Mouse (Mus musculus): Measurements from ENCODE around the gene Opcml. TPM values are rescaled to one million over a fixed set of nuclear protein-coding genes. Genes with fewer than 3 reads are reported as not detected.

Opcml gene
- polyA plus RNA-seq, 1 experiment = not detected

DNA sequence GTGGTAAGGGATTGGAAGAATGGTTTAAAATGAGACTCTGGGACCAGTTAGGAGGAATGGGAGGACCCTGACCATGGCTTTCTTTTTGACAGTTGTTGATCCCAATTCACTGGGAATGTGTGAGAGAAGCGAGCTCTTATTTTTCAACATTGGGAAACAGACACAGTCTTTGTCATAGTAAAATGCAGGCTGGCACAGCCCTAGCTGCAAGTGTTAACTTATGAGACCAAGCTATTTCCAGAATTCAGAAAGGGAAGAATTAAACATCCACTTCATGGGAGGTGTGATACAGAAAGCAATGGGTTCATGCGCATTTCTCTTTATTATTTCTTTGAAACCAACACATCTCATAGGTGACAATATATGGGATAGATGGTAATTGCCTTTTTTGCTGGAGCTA is 947.4 kb downstream of the Opcml start:
- no peaks in the 10 kb centered on the region for H3K27me3 ChIP-seq (ENCODE audit: control insufficient read depth, insufficient read depth, insufficient read length)
- TF ChIP-seq E2F4 (IDR thresholded peaks at IDR 0.05; ENCODE audit: insufficient read depth) (no peak), TCF3 (IDR thresholded peaks at IDR 0.05; ENCODE audit: insufficient read length, low read depth) (no peak), TCF12 (IDR thresholded peaks at IDR 0.05; ENCODE audit: insufficient read depth, poor library complexity, severe bottlenecking) (no peak), MAX (IDR thresholded peaks at IDR 0.05; ENCODE audit: low read depth) (no peak), POLR2AphosphoS2 (IDR thresholded peaks at IDR 0.05; ENCODE audit: insufficient read length, low read depth) (no peak), SRF (IDR thresholded peaks at IDR 0.05; ENCODE audit: control insufficient read depth, insufficient read length, low read depth) (no peak), POLR2A (IDR thresholded peaks at IDR 0.05; ENCODE audit: insufficient read length, low read depth) (no peak), REST (IDR thresholded peaks at IDR 0.05; ENCODE audit: insufficient read depth, insufficient read length) (no peak), USF1 (IDR thresholded peaks at IDR 0.05; ENCODE audit: low read depth) (no peak), MYOG (IDR thresholded peaks at IDR 0.05; ENCODE audit: control insufficient read depth in 1 of 3, insufficient read depth in 1 of 3, insufficient read length in 2 of 3, low read depth in 2 of 3) (no peak), MYOD1 (IDR thresholded peaks at IDR 0.05; ENCODE audit: control insufficient read depth in 1 of 3, insufficient read length in 2 of 3, low read depth in 2 of 3) (no peak)

GRCm38 (mm10) chr9:28738451-28738860 is 947.9 kb downstream of the Opcml start:
- H3ac ChIP-seq (ENCODE audit: control insufficient read depth, insufficient read length) = no peak overlapping the region
- TF ChIP-seq MAX (IDR thresholded peaks at IDR 0.05; ENCODE audit: low read depth) (no peak), TCF12 (IDR thresholded peaks at IDR 0.05; ENCODE audit: insufficient read depth, poor library complexity, severe bottlenecking) (no peak), CEBPB (IDR thresholded peaks at IDR 0.05; ENCODE audit: insufficient read depth, poor library complexity, severe bottlenecking) (no peak), POLR2A (IDR thresholded peaks at IDR 0.05; ENCODE audit: insufficient read length, low read depth) (no peak), E2F4 (IDR thresholded peaks at IDR 0.05; ENCODE audit: insufficient read depth) (no peak), MYOD1 (IDR thresholded peaks at IDR 0.05; ENCODE audit: control insufficient read depth in 1 of 3, insufficient read length in 2 of 3, low read depth in 2 of 3) (no peak), TCF3 (IDR thresholded peaks at IDR 0.05; ENCODE audit: insufficient read length, low read depth) (no peak), REST (IDR thresholded peaks at IDR 0.05; ENCODE audit: insufficient read depth, insufficient read length) (no peak), MYOG (IDR thresholded peaks at IDR 0.05; ENCODE audit: control insufficient read depth in 1 of 3, insufficient read depth in 1 of 3, insufficient read length in 2 of 3, low read depth in 2 of 3) (no peak), USF1 (IDR thresholded peaks at IDR 0.05; ENCODE audit: low read depth) (no peak), SRF (IDR thresholded peaks at IDR 0.05; ENCODE audit: control insufficient read depth, insufficient read length, low read depth) (no peak), POLR2AphosphoS2 (IDR thresholded peaks at IDR 0.05; ENCODE audit: insufficient read length, low read depth) (no peak)
- no peak overlapping the region for H3K4me3 ChIP-seq
- H3K27me3 ChIP-seq (ENCODE audit: control insufficient read depth, insufficient read depth, insufficient read length) = no peaks in the 10 kb centered on the region
- no peaks in the 10 kb centered on the region for H3K36me3 ChIP-seq (ENCODE audit: control insufficient read depth, insufficient read depth)
- no peak overlapping the region for H3K4me2 ChIP-seq (ENCODE audit: low read depth)
- no peaks in the 10 kb centered on the region for H3K79me2 ChIP-seq (ENCODE audit: control insufficient read depth, insufficient read depth)

More for the DNA sequence above, 947.4 kb downstream of the Opcml start:
- Histone ChIP-seq H3K4me2 (ENCODE audit: low read depth) (no peak overlapping the region), H3K4me3 (no peak overlapping the region), H3K36me3 (ENCODE audit: control insufficient read depth, insufficient read depth) (no peaks in the 10 kb centered on the region), H3ac (ENCODE audit: control insufficient read depth, insufficient read length) (no peak overlapping the region), H3K79me2 (ENCODE audit: control insufficient read depth, insufficient read depth) (no peaks in the 10 kb centered on the region)

- Histone ChIP-seq H3K36me3 (ENCODE audit: control insufficient read depth, insufficient read depth) (no peaks in the 10 kb centered on the region), H3K27me3 (ENCODE audit: control insufficient read depth, insufficient read depth, insufficient read length) (no peaks in the 10 kb centered on the region), H3K79me2 (ENCODE audit: control insufficient read depth, insufficient read depth) (no peaks in the 10 kb centered on the region), H3ac (ENCODE audit: control insufficient read depth, insufficient read length) (no peak overlapping the region), H3K4me2 (ENCODE audit: low read depth) (no peak overlapping the region), H3K4me3 (no peak overlapping the region)
- TF ChIP-seq MYOG (IDR thresholded peaks at IDR 0.05; ENCODE audit: control insufficient read depth in 1 of 3, insufficient read depth in 1 of 3, insufficient read length in 2 of 3, low read depth in 2 of 3) = no peak
Measured at GRCm38 (mm10) chr9:28744771-28745170, 954.2 kb downstream of the Opcml start.

DNA sequence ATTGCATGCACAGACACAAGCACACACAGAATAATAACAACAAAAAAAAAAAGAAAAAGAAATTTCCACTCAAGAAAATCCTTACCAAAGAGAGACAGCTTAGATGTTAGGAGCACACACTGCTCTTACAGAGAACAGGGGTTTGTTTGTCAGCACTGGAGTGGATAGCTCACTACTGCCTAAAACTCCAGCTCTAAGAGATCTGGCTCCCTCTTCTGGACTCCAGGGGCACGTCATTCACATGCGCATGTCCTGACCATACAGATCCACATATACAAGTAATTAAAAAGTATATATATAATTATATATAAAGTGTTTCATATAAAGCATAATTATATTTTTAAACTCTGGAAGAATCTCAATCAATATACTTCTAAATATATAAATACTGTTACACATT is 958.3 kb downstream of the Opcml start:
- H3K27me3 ChIP-seq (ENCODE audit: control insufficient read depth, insufficient read depth, insufficient read length) = no peaks in the 10 kb centered on the region
- no peaks in the 10 kb centered on the region for H3K79me2 ChIP-seq (ENCODE audit: control insufficient read depth, insufficient read depth)
- no peaks in the 10 kb centered on the region for H3K36me3 ChIP-seq (ENCODE audit: control insufficient read depth, insufficient read depth)
- H3K4me2 ChIP-seq (ENCODE audit: low read depth) = no peak overlapping the region
- TF ChIP-seq USF1 (IDR thresholded peaks at IDR 0.05; ENCODE audit: low read depth) (no peak), POLR2AphosphoS2 (IDR thresholded peaks at IDR 0.05; ENCODE audit: insufficient read length, low read depth) (no peak)
- no peak overlapping the region for H3ac ChIP-seq (ENCODE audit: control insufficient read depth, insufficient read length)
- no peak overlapping the region for H3K4me3 ChIP-seq

DNA sequence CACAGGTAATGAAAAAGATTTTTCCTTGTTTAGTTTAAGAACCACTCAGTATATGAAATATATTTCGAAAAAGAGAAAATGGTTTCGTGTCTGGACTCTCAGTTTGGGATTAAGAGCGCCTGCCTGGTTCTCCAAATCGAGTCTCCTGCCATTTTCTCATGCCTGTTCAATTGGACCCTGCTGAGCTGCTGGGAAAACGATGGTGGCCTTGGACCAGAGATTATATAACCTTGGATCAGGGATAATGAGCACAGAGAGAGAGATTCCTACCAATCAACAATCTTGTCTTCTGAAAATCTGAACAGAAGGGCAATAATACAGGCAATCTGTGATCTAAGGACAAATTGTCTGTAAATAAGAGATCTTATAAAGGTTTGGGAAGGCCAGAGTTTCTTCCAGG is 962.3 kb downstream of the Opcml start:
- Histone ChIP-seq H3K27me3 (ENCODE audit: control insufficient read depth, insufficient read depth, insufficient read length) (no peaks in the 10 kb centered on the region), H3K4me3 (no peak overlapping the region), H3K79me2 (ENCODE audit: control insufficient read depth, insufficient read depth) (no peaks in the 10 kb centered on the region), H3K36me3 (ENCODE audit: control insufficient read depth, insufficient read depth) (no peaks in the 10 kb centered on the region), H3ac (ENCODE audit: control insufficient read depth, insufficient read length) (no peak overlapping the region), H3K4me2 (ENCODE audit: low read depth) (no peak overlapping the region)
- TF ChIP-seq TCF3 (IDR thresholded peaks at IDR 0.05; ENCODE audit: insufficient read length, low read depth) = no peak
- TF ChIP-seq REST (IDR thresholded peaks at IDR 0.05; ENCODE audit: insufficient read depth, insufficient read length) = no peak
- no peak for TF ChIP-seq POLR2A (IDR thresholded peaks at IDR 0.05; ENCODE audit: insufficient read length, low read depth)
- no peak for TF ChIP-seq USF1 (IDR thresholded peaks at IDR 0.05; ENCODE audit: low read depth)
- no peak for TF ChIP-seq SRF (IDR thresholded peaks at IDR 0.05; ENCODE audit: control insufficient read depth, insufficient read length, low read depth)
- no peak for TF ChIP-seq MYOG (IDR thresholded peaks at IDR 0.05; ENCODE audit: control insufficient read depth in 1 of 3, insufficient read depth in 1 of 3, insufficient read length in 2 of 3, low read depth in 2 of 3)
- TF ChIP-seq MYOD1 (IDR thresholded peaks at IDR 0.05; ENCODE audit: control insufficient read depth in 1 of 3, insufficient read length in 2 of 3, low read depth in 2 of 3) = no peak
- no peak for TF ChIP-seq E2F4 (IDR thresholded peaks at IDR 0.05; ENCODE audit: insufficient read depth)
- TF ChIP-seq MAX (IDR thresholded peaks at IDR 0.05; ENCODE audit: low read depth) = no peak
- TF ChIP-seq TCF12 (IDR thresholded peaks at IDR 0.05; ENCODE audit: insufficient read depth, poor library complexity, severe bottlenecking) = no peak
- TF ChIP-seq CEBPB (IDR thresholded peaks at IDR 0.05; ENCODE audit: insufficient read depth, poor library complexity, severe bottlenecking) = no peak
- TF ChIP-seq POLR2AphosphoS2 (IDR thresholded peaks at IDR 0.05; ENCODE audit: insufficient read length, low read depth) = no peak
